Mouse (Mus musculus): ENCODE results near the gene Olfr314. TPM values are rescaled to one million over a fixed set of nuclear protein-coding genes. Genes with fewer than 3 reads are reported as not detected.
"Not testable (repeated sequence)": the region's sequence is repeated elsewhere in the genome, so short reads cannot be mapped to it uniquely, and the experiment has no call there.

Gene Olfr314
- polyA plus RNA-seq, 1 experiment from 2014 or later, result 0.10 TPM

- 74% methylated on average over 3 of the region's 3 CpGs for WGBS
- H3K9me3 ChIP-seq (replicated peaks); H3K4me3 ChIP-seq; H3K36me3 ChIP-seq; H3K27me3 ChIP-seq (replicated peaks); H3K4me1 ChIP-seq (replicated peaks); H3K27ac ChIP-seq (ENCODE audit: poor library complexity, severe bottlenecking); H3K4me2 ChIP-seq; ATAC-seq (ENCODE audit: insufficient number of reproducible peaks, low FRiP score); H3K9ac ChIP-seq: not testable (repeated sequence)
Observed at GRCm38 (mm10) chr11:58832541-58832940, 49.8 kb downstream of the Olfr314 start.

Other genes starting within 250 kb of the Olfr314 start
- not detected in 2 replicates for gene Olfr330, start 248.1 kb upstream of the Olfr314 start, polyA plus RNA-seq (2016; fragmentation: Nextera tagmentation; extraction: Ambion mirVana)
- not detected in 2 replicates for gene Olfr329-ps, start 236.5 kb upstream of the Olfr314 start, polyA plus RNA-seq (2016; fragmentation: Nextera tagmentation; extraction: Ambion mirVana)
- not detected in 2 replicates for gene Olfr328, start 227.3 kb upstream of the Olfr314 start, polyA plus RNA-seq (2016; fragmentation: Nextera tagmentation; extraction: Ambion mirVana)
- not detected in 2 replicates for gene Olfr224, start 212.4 kb upstream of the Olfr314 start, polyA plus RNA-seq (2016; fragmentation: Nextera tagmentation; extraction: Ambion mirVana)
- not detected in 2 replicates for gene Olfr325, start 205.2 kb upstream of the Olfr314 start, polyA plus RNA-seq (2016; fragmentation: Nextera tagmentation; extraction: Ambion mirVana)
- not detected in 2 replicates for gene Olfr324, start 187.8 kb upstream of the Olfr314 start, polyA plus RNA-seq (2016; fragmentation: Nextera tagmentation; extraction: Ambion mirVana)
- gene 2210407C18Rik, start 166.9 kb upstream of the Olfr314 start, polyA plus RNA-seq (2016; fragmentation: Nextera tagmentation; extraction: Ambion mirVana), result not detected in 2 replicates
- not detected in 2 replicates for gene Olfr323, start 152.5 kb upstream of the Olfr314 start, polyA plus RNA-seq (2016; fragmentation: Nextera tagmentation; extraction: Ambion mirVana)
- gene Trim58, start 142.5 kb upstream of the Olfr314 start, polyA plus RNA-seq (2016; fragmentation: Nextera tagmentation; extraction: Ambion mirVana), result 1.5 and 2.0 TPM in 2 replicates
- not detected in 2 replicates for gene Olfr322, start 124.2 kb upstream of the Olfr314 start, polyA plus RNA-seq (2016; fragmentation: Nextera tagmentation; extraction: Ambion mirVana)
- not detected in 2 replicates for gene Olfr320, start 101.9 kb upstream of the Olfr314 start, polyA plus RNA-seq (2016; fragmentation: Nextera tagmentation; extraction: Ambion mirVana)
- gene Olfr319, start 83.8 kb upstream of the Olfr314 start, polyA plus RNA-seq (2016; fragmentation: Nextera tagmentation; extraction: Ambion mirVana), result not detected in 2 replicates
- not detected in 2 replicates for gene Olfr318, start 58.9 kb upstream of the Olfr314 start, polyA plus RNA-seq (2016; fragmentation: Nextera tagmentation; extraction: Ambion mirVana)
- not detected in 2 replicates for gene Olfr317, start 43.7 kb upstream of the Olfr314 start, polyA plus RNA-seq (2016; fragmentation: Nextera tagmentation; extraction: Ambion mirVana)
- gene Olfr316, start 30.2 kb upstream of the Olfr314 start, polyA plus RNA-seq (2016; fragmentation: Nextera tagmentation; extraction: Ambion mirVana), result not detected in 2 replicates
- not detected in 2 replicates for gene Olfr315, start 9.8 kb upstream of the Olfr314 start, polyA plus RNA-seq (2016; fragmentation: Nextera tagmentation; extraction: Ambion mirVana)
- gene Fam183b, start 19.0 kb downstream of the Olfr314 start, polyA plus RNA-seq (2016; fragmentation: Nextera tagmentation; extraction: Ambion mirVana), result 0.65 and 1.1 TPM in 2 replicates
- 0.18 TPM in 1 of 2 replicates, not detected in the other for gene Olfr313, start 32.0 kb downstream of the Olfr314 start, polyA plus RNA-seq (2016; fragmentation: Nextera tagmentation; extraction: Ambion mirVana)
- gene Olfr312, start 46.3 kb downstream of the Olfr314 start, polyA plus RNA-seq (2016; fragmentation: Nextera tagmentation; extraction: Ambion mirVana), result 0.10 and 0.12 TPM in 2 replicates
- gene Olfr311, start 56.3 kb downstream of the Olfr314 start, polyA plus RNA-seq (2016; fragmentation: Nextera tagmentation; extraction: Ambion mirVana), result not detected in 2 replicates
- gene Gm12258, start 64.2 kb downstream of the Olfr314 start, polyA plus RNA-seq (2016; fragmentation: Nextera tagmentation; extraction: Ambion mirVana), result 4.6 and 5.4 TPM in 2 replicates
- gene 2810021J22Rik, start 84.3 kb downstream of the Olfr314 start, polyA plus RNA-seq (2016; fragmentation: Nextera tagmentation; extraction: Ambion mirVana), result 3.6 and 4.8 TPM in 2 replicates
- 4.4 and 5.1 TPM in 2 replicates for gene Zfp39, start 121.3 kb downstream of the Olfr314 start, polyA plus RNA-seq (2016; fragmentation: Nextera tagmentation; extraction: Ambion mirVana)
- gene Btnl10, start 135.0 kb downstream of the Olfr314 start, polyA plus RNA-seq (2016; fragmentation: Nextera tagmentation; extraction: Ambion mirVana), result 0.11 and 0.13 TPM in 2 replicates
- gene Rnf187, start 156.0 kb downstream of the Olfr314 start, polyA plus RNA-seq (2016; fragmentation: Nextera tagmentation; extraction: Ambion mirVana), result 208 and 213 TPM in 2 replicates
- gene Hist3h2ba, start 166.0 kb downstream of the Olfr314 start, polyA plus RNA-seq (2016; fragmentation: Nextera tagmentation; extraction: Ambion mirVana), result 8.5 and 11.6 TPM in 2 replicates
- gene Hist3h2a, start 171.7 kb downstream of the Olfr314 start, polyA plus RNA-seq (2016; fragmentation: Nextera tagmentation; extraction: Ambion mirVana), result 26.5 and 28.4 TPM in 2 replicates
- gene Trim17, start 171.7 kb downstream of the Olfr314 start, polyA plus RNA-seq (2016; fragmentation: Nextera tagmentation; extraction: Ambion mirVana), result 1.1 and 1.5 TPM in 2 replicates
- gene Trim11, start 195.1 kb downstream of the Olfr314 start, polyA plus RNA-seq (2016; fragmentation: Nextera tagmentation; extraction: Ambion mirVana), result 27.6 and 30.8 TPM in 2 replicates

Data from heart, embryonic 12.5 days (tissue).